Mouse (Mus musculus): Measurements from ENCODE around the gene Anp32a. TPM values are rescaled to one million over a fixed set of nuclear protein-coding genes. Genes with fewer than 3 reads are reported as not detected.
A peak's percentile ranks its signal among the peaks of the same experiment; 100 is the strongest.

Anp32a gene
- 15.3 and 263 TPM in 2 replicates for polyA plus RNA-seq (2012; ENCODE audit: insufficient read depth, low replicate concordance)

DNA sequence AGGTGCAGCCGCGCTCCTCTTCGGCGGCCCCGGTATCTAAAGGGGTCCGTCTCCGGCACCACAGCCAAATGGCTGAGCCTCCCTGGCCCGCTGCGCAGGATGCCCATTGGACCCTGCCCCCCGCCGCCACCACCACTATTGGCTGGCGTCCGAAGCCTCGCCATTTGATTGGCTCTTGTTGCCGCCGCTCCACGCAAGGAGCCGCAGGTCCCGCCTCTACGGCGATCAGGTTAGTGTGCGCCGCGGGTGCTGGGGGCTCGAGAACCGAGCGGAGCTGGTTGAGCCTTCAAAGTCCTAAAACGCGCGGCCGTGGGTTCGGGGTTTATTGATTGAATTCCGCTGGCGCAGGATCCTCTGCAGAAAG lies at the start of gene Anp32a:
Gene Anp32a (plus strand): TSS at position 171 of the 364 bp plus-strand sequence.
- H3K9me3 ChIP-seq: no peaks in the 10 kb centered on the region
- TF ChIP-seq FLI1 (IDR thresholded peaks at IDR 0.05; ENCODE audit: low read length) (no peak), GATA1 (IDR thresholded peaks at IDR 0.05; ENCODE audit: borderline replicate concordance, low read length) (no peak)
- peaks cover 18% of the 10 kb centered on the region for H3K4me1 ChIP-seq
- peak within 1 kb of the TSS; percentile 99 for H3K4me3 ChIP-seq (replicated peaks)
- H3K27me3 ChIP-seq (replicated peaks): peaks cover 6% of the 10 kb centered on the region
- peaks cover 6% of the 10 kb centered on the region for H3K36me3 ChIP-seq (replicated peaks; ENCODE audit: low read length)

DNA sequence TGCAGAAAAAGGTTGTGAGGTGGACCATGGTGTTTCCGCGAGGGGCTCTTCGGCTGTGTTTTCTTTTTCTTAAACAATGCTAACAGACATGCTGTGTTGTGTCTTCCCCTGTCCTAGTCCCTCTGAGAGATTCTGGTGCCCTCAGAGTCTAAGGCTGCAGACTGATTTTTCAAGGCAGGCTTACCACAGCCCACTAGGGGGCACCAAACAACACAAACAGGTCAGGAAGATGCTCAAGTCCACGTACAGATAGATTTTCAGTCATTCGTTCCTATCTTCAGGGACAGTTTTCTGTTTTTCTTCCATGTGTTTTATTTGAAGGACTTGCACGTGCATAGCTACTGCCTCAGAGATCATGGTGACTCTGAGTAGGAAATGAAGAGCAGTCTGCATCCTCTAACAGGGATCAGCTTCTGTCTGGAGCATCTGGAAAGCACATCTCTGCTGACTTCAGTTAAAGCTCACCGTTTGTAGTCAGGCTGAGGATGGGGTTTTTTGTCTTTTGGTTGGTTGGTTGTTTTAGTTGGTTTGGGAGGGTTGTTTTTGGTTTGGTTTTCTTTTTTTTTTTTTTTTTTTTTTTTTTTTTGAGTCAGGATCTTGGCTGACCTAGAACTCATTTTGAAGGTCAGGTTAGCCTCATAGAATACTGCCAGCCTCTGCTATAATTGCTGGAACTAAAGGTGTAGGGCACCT lies 45.9 kb upstream of the Anp32a start:
- no peak for TF ChIP-seq GATA1 (IDR thresholded peaks at IDR 0.05; ENCODE audit: borderline replicate concordance, low read length)
- TF ChIP-seq FLI1 (IDR thresholded peaks at IDR 0.05; ENCODE audit: low read length): no peak
- Histone ChIP-seq H3K4me3 (replicated peaks) (peak overlapping the region; percentile 35), H3K9me3 (no peaks in the 10 kb centered on the region), H3K4me1 (peaks cover 20% of the 10 kb centered on the region), H3K27me3 (replicated peaks) (peaks cover 45% of the 10 kb centered on the region), H3K36me3 (replicated peaks; ENCODE audit: low read length) (no peaks in the 10 kb centered on the region)

DNA sequence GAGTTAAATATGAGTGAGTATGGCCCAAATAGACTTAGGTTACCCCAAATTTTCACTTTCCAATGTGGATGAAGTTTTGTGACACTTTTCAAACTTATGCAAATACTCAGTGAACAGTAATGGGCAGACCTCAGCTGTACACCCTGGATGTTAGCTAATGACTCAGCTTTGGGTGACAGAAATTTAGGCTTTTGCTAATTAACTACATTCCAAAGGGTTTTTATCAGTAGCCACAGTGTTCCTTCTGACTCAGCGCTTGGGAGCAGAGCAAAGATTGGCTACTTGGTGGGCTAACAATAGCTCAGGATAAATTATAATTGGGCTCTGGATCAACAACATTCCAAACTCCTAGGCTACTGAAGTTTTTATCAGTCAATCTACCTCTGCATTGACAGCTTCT lies 44.2 kb upstream of the Anp32a start:
- no peak for TF ChIP-seq GATA1 (IDR thresholded peaks at IDR 0.05; ENCODE audit: borderline replicate concordance, low read length)
- no peak for TF ChIP-seq FLI1 (IDR thresholded peaks at IDR 0.05; ENCODE audit: low read length)
- Histone ChIP-seq H3K4me1 (peaks cover 20% of the 10 kb centered on the region), H3K27me3 (replicated peaks) (peaks cover 42% of the 10 kb centered on the region), H3K36me3 (replicated peaks; ENCODE audit: low read length) (no peaks in the 10 kb centered on the region), H3K4me3 (replicated peaks) (no peak overlapping the region), H3K9me3 (no peaks in the 10 kb centered on the region)

DNA sequence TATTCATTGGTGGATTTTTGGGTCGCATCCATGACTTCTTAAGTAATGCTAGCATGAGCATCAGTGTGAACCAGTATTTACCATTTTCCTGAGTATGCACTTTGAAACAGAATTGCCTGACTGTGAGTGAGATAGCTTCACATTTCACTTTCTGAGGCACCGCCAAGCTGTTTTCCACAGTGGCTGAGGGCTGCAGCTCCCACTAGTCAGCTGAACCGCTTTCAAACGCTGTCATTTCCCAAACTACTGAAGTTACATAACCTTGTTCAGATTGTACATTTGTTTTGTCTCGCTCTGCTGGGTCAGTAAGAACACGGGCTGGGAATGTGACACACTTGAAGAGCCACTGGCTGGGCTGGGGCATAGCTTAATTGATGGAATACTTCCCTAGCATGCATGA lies 25.5 kb upstream of the Anp32a start:
- TF ChIP-seq FLI1 (IDR thresholded peaks at IDR 0.05; ENCODE audit: low read length) (no peak), GATA1 (IDR thresholded peaks at IDR 0.05; ENCODE audit: borderline replicate concordance, low read length) (no peak)
- Histone ChIP-seq H3K27me3 (replicated peaks) (peaks cover 29% of the 10 kb centered on the region), H3K9me3 (peaks cover 10% of the 10 kb centered on the region; the same call in 1 of the 2 replicates), H3K4me3 (replicated peaks) (no peak overlapping the region), H3K36me3 (replicated peaks; ENCODE audit: low read length) (no peaks in the 10 kb centered on the region), H3K4me1 (no peaks in the 10 kb centered on the region)

DNA sequence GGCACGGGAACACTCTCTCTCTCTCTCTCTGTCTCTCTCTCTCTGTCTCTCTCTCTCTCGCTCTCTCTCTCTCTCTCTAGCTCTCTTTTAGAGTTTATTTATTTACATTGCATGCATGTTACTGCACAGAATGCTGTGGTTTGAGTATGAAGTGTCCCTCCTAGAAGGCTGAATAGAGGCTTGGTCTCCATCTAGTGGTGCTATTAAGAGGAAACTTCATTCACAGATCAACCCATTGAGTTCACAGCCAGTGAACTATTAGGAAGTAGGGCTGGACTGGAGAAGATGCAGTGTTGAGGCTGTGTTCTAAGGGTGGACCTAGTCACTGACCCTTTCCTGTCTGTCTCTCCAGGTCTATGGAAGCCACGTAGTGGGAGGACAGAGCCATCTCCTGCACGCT lies 22.4 kb upstream of the Anp32a start:
- peaks cover 33% of the 10 kb centered on the region for H3K27me3 ChIP-seq (replicated peaks)
- no peaks in the 10 kb centered on the region for H3K4me1 ChIP-seq
- H3K9me3 ChIP-seq: peaks cover 16% of the 10 kb centered on the region
- TF ChIP-seq GATA1 (IDR thresholded peaks at IDR 0.05; ENCODE audit: borderline replicate concordance, low read length): no peak
- TF ChIP-seq FLI1 (IDR thresholded peaks at IDR 0.05; ENCODE audit: low read length): no peak
- H3K36me3 ChIP-seq (replicated peaks; ENCODE audit: low read length): no peaks in the 10 kb centered on the region
- H3K4me3 ChIP-seq (replicated peaks): no peak overlapping the region

DNA sequence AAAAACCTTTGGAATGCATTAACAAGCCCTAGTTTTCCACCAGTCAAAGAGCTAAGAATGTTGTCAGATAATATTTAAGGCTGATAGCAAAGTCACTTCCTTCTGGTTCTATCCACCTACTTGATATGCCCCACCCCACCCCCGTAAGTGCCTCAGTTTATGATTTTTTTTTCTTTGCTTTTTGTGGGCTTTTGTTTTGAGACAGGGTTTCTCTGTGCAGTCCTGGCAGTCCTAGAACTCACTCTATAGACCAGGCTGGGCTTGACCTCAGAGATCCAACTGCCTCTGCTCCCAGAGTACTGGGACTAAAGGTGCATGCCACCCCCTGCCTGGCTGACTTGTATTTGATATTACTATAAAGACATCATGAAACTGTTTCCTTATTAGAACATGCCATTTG lies 17.3 kb upstream of the Anp32a start:
- Histone ChIP-seq H3K9me3 (peaks cover 17% of the 10 kb centered on the region), H3K4me1 (no peaks in the 10 kb centered on the region), H3K36me3 (replicated peaks; ENCODE audit: low read length) (no peaks in the 10 kb centered on the region), H3K4me3 (replicated peaks) (no peak overlapping the region), H3K27me3 (replicated peaks) (peaks cover 35% of the 10 kb centered on the region)
- no peak for TF ChIP-seq FLI1 (IDR thresholded peaks at IDR 0.05; ENCODE audit: low read length)
- no peak for TF ChIP-seq GATA1 (IDR thresholded peaks at IDR 0.05; ENCODE audit: borderline replicate concordance, low read length)

DNA sequence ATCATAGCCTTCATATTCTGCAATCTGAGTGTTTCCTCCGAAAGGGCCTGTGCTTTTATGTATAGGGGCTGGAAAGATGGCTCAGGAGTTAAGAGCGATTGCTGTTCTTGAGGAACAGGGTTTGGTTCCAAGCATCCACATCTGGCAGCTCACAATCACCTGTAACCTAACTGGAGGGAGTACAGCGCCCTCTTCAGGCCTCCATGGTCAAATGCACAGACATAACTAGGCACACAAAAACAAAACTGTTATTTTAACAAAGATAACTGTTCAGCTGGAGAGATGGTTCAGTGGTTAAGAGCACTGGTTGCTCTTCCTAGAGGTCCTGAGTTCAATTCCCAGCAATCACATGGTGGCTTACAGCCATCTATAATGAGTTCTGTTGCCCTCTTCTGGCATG lies 15.1 kb upstream of the Anp32a start:
- no peaks in the 10 kb centered on the region for H3K4me1 ChIP-seq
- TF ChIP-seq GATA1 (IDR thresholded peaks at IDR 0.05; ENCODE audit: borderline replicate concordance, low read length): no peak
- H3K9me3 ChIP-seq: peaks cover 21% of the 10 kb centered on the region
- no peak overlapping the region for H3K4me3 ChIP-seq (replicated peaks)
- H3K36me3 ChIP-seq (replicated peaks; ENCODE audit: low read length): no peaks in the 10 kb centered on the region
- peaks cover 33% of the 10 kb centered on the region for H3K27me3 ChIP-seq (replicated peaks)

DNA sequence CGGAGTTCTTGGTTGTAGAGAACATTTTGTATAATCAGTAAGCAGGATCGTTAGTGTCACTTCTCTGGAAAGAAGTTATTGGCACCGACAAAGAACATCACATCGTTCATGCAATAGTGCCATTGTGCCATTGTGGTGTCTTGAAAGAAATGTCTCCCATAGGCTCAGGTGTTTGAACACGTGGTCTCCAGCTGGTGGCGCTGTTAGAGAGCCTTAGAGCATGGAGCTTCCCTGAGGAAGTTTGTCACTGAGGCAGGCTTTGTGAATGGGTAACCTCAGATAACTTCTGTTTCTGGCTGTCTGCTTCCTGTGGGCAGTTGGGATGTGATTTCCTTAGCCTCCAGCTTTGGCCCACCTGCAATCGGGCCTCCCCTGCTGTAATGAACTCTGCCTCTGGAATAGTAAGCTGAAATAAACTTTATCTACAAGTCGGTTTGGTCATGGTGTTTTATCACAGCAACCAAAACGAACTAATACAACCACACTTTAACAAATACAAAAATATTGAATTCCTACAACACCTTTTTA lies 6.7 kb upstream of the Anp32a start:
- no peaks in the 10 kb centered on the region for H3K36me3 ChIP-seq (replicated peaks; ENCODE audit: low read length)
- H3K4me1 ChIP-seq: no peaks in the 10 kb centered on the region
- TF ChIP-seq GATA1 (IDR thresholded peaks at IDR 0.05; ENCODE audit: borderline replicate concordance, low read length) (no peak), FLI1 (IDR thresholded peaks at IDR 0.05; ENCODE audit: low read length) (no peak)
- H3K4me3 ChIP-seq (replicated peaks): no peak overlapping the region
- peaks cover 19% of the 10 kb centered on the region for H3K27me3 ChIP-seq (replicated peaks)
- H3K9me3 ChIP-seq: peaks cover 12% of the 10 kb centered on the region

DNA sequence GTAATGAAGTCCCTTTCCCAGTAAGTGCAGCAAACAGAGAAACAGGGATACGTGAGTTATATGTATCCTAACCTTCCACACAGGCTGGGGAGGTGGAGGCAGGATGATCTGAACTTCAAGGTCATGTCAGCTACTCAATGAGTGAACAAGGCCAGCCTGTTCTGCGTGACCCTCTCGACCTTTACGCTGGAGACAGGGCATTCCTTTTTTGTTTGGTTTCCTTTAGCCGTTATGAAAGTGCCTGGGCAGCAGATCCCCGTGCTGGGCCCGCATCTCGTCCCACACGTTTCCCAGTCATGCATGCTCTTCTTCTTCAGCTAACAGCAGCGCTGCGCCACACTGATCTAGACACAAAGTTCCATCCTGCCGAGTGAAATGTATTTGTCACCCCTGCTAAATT lies 5.7 kb upstream of the Anp32a start:
- H3K27me3 ChIP-seq (replicated peaks): peaks cover 19% of the 10 kb centered on the region
- H3K36me3 ChIP-seq (replicated peaks; ENCODE audit: low read length): no peaks in the 10 kb centered on the region
- H3K4me3 ChIP-seq (replicated peaks): no peak overlapping the region
- H3K9me3 ChIP-seq: peaks cover 9% of the 10 kb centered on the region
- TF ChIP-seq FLI1 (IDR thresholded peaks at IDR 0.05; ENCODE audit: low read length) (no peak), GATA1 (IDR thresholded peaks at IDR 0.05; ENCODE audit: borderline replicate concordance, low read length) (no peak)
- H3K4me1 ChIP-seq: no peaks in the 10 kb centered on the region; the same call in 1 of the 2 replicates

DNA sequence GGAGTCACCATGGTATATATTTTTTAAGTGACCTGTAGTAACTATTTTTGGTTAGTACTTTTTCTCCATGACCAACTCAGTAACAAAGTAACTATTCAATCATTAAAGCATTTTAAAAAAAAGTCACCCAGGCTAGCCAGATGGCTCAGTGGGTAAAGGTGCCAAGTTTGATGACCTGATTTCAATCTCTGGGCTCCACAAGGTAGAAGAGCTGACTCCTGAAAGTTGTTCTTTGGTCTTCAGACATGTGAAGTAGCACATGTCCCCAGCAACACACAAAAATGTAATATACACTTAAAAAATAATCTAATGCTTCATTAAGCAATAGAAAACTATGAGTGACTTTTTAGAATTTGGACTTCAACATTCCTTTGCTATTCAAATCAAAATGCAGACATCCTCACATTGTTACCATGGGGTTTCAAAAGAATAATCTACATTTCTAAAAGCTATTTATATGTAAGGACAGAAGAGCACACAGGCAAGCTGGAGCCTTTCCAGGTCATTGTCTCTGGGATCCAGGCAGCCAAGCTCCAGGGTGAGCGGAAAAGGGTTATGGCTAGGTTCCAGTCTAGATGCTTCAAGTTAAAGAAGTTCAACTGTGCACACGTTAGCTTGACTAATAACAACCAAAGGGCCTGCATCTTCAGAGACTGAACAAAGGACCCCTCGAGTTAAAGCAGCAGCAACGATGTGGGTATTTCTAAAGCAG lies 3.0 kb upstream of the Anp32a start:
- H3K4me1 ChIP-seq: peaks cover 2% of the 10 kb centered on the region; the same call in 1 of the 2 replicates
- peaks cover 19% of the 10 kb centered on the region for H3K27me3 ChIP-seq (replicated peaks)
- TF ChIP-seq FLI1 (IDR thresholded peaks at IDR 0.05; ENCODE audit: low read length): no peak
- peaks cover 9% of the 10 kb centered on the region for H3K9me3 ChIP-seq
- H3K36me3 ChIP-seq (replicated peaks; ENCODE audit: low read length): no peaks in the 10 kb centered on the region
- H3K4me3 ChIP-seq (replicated peaks): no peak overlapping the region

Data from megakaryocyte, embryonic 14.5 days (primary cell).